Mouse (Mus musculus): Measurements from ENCODE around the gene Scgb1a1. TPM values are rescaled to one million over a fixed set of nuclear protein-coding genes. Genes with fewer than 3 reads are reported as not detected.
"Not testable (repeated sequence)": the region's sequence is repeated elsewhere in the genome, so short reads cannot be mapped to it uniquely, and the experiment has no call there.

Gene Scgb1a1
- total RNA-seq (2021) = not detected
- long read RNA-seq = 0 reads

DNA sequence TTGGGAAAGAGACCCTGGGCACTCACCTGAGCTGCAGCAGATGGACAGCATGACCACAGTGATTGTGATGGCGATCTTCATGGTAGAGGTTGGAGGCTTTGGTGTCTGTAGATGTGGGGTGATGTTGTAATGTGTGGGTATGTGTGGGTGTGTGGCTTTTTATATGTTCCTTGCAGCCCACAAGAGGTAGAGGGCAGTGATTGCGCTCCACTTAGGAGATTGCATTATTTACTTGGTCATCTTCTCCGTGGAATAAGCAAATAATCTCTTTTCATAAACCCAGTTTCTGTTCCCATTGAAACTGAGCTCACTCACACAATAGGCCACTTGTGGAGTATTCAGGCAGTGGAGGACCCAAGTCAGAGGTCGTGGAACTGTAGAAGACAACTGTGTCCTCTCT lies at the start of gene Scgb1a1:
Gene Scgb1a1 (minus strand): TSS at position 138 of the 400 bp plus-strand sequence.
- no peak for DNase-seq (ENCODE audit: low spot score in 2 of 2)

GRCm38 (mm10) chr19:9137159-9137558 lies 49.4 kb upstream of the Scgb1a1 start:
- no peak for DNase-seq (ENCODE audit: low spot score in 2 of 2)

GRCm38 (mm10) chr19:9135512-9136331 lies 48.0 kb upstream of the Scgb1a1 start, which contains the start of gene Asrgl1:
Gene Asrgl1 (minus strand): TSS chr19:9135636.
- peak; percentile 87 to 94 for DNase-seq (ENCODE audit: low spot score in 2 of 2)

DNA sequence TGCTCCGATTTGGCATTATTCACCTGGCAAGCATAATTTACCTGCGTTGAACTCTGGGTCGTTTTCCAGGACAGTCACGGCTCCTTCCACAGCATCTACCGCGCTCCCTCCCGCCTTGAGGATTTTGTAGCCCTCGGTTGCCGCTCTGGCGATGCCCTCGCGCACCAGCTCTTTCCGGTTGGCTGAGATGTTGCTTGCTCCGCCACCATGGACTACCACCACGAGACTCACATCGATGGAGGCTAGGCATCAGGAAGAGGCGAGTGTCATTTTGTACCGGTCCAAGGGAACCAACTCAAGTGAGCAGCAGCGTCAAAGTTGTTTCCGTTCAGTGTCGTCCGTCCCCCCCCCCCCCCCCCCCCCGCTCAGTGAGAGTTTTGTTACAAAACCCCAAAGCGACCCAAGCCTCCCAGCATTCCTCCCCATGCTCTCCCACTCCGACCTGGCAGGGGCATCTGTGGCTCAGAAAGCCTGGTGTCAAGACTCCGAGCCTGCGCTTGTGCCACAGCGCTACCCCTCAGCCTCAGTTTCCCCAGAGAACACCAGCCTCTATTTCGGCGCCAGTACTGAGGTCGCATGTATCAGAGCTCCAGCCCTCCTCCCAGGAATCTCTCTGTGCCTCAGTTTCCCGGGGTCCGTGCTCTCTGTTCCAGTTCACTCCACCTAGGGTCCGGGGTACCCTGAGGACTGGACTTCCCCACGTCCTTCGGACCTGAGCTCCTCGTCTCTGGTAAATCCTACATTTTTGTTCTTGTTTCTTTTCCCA lies 47.2 kb upstream of the Scgb1a1 start:
- DNase-seq (ENCODE audit: low spot score in 2 of 2) = peak in 1 of 2 experiments; percentile 42

GRCm38 (mm10) chr19:9129996-9130395 lies 42.2 kb upstream of the Scgb1a1 start:
- no peak for DNase-seq (ENCODE audit: low spot score in 2 of 2)

DNA sequence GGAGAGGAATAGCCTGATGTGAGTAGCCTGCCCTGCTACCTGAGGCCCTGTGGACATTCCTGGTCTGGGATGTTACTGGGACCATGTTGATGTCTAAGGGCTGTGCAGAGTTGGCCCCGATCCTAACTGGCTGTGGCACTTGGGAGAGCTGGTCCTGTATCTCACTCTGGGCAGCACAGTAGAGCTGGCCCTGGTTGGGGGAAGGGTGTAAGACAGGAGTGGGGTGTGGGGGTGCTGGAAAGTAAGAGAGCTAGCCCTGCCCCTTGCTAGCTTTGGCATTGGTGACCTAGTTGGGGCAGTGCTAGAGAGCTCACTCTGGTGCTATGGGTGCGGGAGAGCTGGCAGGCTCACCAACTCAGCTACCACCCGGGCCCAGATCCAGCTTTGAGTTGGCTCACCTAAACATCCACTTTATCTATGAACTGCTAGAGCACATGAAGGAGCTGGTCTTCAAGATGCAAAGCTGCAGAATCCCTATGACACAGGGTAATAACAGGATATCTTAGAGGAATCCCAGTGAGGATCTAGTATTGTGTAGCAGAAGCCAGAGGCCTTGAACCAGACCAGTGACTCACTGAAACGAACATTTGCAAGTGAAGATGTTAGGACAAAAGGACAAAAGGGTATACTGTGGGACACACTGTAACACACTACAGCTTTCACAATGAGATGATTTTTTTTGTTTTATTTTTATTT lies 40.9 kb upstream of the Scgb1a1 start:
- no peak for DNase-seq (ENCODE audit: low spot score in 2 of 2)

DNA sequence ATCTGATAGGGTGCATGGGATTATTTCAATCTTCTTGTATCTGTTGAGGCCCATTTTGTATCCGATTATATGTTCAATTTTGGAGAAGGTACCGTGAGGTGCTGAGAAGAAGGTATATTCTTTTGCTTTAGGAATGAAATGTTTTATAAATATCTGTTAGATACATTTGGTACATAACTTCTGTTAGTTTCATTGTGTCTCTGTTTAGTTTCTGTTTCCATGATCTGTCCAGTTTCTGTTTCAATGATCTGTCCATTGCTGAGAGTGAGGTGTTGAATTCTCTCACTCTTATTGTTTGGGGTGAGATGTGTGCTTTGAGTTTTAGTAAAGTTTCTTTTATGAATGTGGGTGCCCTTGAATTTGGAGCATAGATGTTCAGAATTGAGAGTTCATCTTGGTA lies 36.2 kb upstream of the Scgb1a1 start:
- DNase-seq (ENCODE audit: low spot score in 2 of 2) = not testable (repeated sequence)

GRCm38 (mm10) chr19:9122390-9122789 lies 34.6 kb upstream of the Scgb1a1 start:
- no peak for DNase-seq (ENCODE audit: low spot score in 2 of 2)

DNA sequence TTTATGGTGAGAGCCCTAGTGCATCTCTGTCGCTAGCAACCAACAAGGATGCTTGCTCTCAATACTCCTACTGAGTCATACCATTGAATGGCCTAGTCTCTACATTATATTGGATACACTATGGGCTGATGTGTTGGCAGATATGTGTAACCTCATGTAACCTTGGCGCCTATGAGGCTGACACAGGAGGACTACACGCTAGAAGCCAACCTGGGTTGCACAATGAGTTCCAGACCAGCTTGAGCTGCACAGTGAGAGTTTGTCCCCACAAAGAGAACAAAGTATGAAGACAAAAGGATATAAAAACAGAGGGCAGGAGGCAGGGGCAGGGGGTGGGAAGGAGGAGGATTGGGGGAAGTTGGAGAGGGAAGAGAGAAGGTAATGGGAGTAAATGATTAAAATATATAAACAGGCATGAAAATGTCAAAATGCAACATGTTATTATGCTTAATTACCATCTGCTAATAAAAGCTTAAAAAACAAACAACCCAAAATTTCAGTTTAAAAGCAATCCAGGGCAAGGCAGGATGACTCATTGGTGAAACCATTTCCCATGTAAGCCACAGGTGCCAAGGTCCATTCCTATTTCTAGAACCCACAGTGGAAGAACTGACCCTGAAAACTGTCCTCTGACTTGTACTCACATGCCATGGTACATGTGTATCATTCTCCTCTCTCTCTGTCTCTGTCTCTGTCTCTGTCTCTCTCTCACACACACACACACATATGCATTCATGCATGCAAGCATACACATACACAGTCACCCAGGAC lies 32.1 kb upstream of the Scgb1a1 start:
- no peak for DNase-seq (ENCODE audit: low spot score in 2 of 2)

DNA sequence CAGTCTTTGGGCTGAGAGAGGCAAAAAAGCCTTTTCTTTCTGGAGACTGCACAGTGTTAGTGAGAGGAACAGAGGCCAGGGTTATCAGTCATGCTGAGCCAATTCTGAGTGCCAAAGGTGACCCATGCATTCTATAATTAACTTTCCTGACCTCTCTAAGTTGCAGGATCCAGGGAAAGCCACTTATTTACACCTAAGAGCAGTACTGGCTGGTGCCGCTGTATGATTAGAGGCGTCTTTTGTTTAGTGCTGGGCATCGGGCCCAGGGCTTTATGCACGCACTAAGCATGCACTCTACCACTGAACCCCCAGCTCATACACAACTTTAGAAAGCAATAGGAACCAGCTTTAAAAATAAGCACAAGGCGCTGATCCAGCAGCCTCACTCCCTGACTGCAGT lies 29.5 kb upstream of the Scgb1a1 start:
- no peak for DNase-seq (ENCODE audit: low spot score in 2 of 2)

DNA sequence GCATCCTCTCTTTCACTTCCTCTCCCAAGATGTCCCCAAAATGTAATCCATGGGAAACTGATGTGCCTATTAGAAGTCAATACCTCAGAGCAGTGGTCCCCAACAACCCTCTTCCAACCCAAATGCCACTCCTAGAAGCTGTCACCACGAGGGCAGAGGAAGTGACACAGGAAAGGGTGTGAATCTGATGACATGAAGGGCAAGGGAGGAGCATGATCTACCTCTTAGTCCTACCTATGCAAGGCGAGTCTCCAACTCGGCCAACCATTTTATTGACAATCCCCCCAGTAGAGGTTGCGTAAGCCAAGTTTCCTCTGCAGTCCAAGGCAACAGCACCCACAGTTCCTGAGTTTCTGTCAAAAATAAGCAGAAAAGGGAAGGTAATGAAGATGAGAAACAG lies 28.5 kb upstream of the Scgb1a1 start:
- no peak for DNase-seq (ENCODE audit: low spot score in 2 of 2)

DNA sequence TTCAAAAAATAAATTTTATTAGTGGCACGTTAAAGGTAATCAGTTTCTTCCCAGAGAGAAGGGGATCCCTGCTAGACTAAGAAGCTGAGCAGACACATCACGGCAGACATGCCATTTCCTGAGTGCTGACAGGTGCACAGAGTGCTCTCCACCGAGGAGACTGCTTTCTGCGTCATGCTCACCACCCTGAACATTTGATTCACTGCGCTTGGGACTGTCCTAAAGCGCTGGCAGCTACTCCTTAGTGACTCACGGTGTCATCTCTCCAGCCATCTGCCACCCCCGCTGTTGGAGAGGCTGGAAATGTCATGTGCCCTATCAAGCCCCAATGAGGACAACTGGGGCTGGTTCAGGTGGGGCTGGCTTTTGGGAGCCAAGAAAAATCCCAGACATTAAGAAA lies 24.3 kb upstream of the Scgb1a1 start:
- DNase-seq (ENCODE audit: low spot score in 2 of 2) = no peak

GRCm38 (mm10) chr19:9110182-9110869 lies 22.6 kb upstream of the Scgb1a1 start:
- DNase-seq (ENCODE audit: low spot score in 2 of 2) = peak in 1 of 2 experiments; percentile 77

GRCm38 (mm10) chr19:9108536-9108935 lies 20.8 kb upstream of the Scgb1a1 start:
- DNase-seq (ENCODE audit: low spot score in 2 of 2) = no peak

DNA sequence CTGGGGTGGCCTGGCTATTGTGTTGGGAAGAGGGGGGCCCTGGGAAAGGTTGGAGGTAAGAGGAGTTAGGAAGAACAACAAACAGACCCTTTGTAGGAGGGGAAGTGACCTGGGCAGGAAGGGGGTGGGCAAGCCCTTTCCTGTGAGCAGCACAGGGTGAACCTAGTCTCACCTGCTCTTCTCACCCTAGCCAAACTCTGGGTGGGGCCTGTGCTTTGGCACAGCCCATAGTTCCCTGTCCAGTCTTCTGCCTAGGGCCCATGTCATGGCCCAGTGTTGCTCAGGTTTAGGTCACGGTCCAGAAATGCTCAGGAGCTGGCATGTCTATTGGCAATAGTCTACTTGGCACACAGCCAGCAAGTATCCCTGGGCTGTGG lies 19.6 kb upstream of the Scgb1a1 start:
- DNase-seq (ENCODE audit: low spot score in 2 of 2) = no peak

- no peak for DNase-seq (ENCODE audit: low spot score in 2 of 2)
These were observed 19.1 kb upstream of the Scgb1a1 start for GRCm38 (mm10) chr19:9106751-9107378.

DNA sequence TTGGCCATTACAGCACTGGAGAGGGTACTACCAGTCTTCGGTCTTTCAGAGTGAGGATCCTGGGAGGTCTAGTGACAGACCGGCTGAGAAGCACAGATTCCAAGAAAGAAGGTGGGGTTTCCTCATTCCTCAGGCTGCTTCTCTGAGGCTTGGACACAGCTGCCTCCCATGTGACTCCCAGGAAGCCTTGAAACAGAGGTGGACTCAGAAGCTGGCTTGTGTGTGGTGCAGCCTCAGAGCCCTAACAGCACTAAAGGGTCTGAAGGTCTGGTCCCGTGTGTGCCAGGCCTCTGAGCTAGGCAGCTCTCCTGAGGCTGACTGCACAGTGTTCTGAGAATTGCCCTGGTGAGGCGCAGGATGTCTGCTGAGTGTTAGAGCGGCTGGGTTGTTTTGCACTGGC lies 18.3 kb upstream of the Scgb1a1 start:
- no peak for DNase-seq (ENCODE audit: low spot score in 2 of 2)

DNA sequence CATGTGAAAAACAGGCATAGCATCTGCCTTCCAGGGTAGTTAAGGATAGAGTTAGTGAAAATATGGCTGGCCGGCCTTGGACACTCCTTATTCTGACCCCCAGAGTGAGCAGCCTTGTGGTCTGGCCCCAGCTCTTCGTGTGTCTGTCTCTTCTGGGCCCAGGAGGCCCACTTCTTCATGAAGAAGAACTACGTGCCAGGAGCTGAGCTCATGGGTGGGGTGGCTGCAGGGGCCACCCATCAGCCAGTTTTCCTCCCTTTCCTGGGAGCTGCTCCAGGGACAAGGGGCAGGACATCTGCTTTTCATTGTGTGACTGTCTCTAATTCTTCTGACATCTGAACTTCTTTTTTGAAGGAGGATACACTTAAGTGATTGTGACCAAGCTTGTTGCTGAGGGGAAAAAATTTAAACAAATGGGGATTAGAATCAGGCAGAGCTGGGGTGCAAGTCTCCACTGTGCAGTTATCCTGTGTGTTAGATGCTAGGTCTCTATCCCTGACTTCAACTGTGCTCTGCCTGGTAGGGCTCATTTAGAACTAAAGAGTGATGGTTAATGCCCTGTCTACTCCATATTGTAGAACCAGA lies 17.4 kb upstream of the Scgb1a1 start:
- no peak for DNase-seq (ENCODE audit: low spot score in 2 of 2)

DNA sequence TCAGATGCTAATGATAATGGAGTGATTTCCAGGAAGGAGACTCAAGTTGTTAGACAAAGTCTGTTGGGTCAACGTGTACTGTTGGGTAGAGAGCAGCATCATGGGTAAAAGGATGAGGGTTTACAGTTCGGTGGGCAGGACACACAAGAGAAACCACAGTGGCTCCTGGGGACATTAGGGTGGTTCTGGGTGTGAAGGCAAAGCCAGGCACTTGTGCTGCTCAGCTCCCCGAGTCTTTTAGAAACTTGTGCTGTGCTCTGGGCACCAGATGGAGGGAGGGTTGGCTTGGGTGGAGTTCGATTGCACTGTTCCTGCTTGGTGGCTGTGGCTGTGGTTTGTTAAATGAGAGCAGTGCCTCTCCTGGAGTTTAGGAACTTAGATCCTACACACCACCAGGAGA lies 16.2 kb upstream of the Scgb1a1 start:
- DNase-seq (ENCODE audit: low spot score in 2 of 2) = no peak

- DNase-seq (ENCODE audit: low spot score in 2 of 2) = no peak
These were observed 13.3 kb upstream of the Scgb1a1 start for GRCm38 (mm10) chr19:9101062-9101457.
